In the genomic region with DNA sequence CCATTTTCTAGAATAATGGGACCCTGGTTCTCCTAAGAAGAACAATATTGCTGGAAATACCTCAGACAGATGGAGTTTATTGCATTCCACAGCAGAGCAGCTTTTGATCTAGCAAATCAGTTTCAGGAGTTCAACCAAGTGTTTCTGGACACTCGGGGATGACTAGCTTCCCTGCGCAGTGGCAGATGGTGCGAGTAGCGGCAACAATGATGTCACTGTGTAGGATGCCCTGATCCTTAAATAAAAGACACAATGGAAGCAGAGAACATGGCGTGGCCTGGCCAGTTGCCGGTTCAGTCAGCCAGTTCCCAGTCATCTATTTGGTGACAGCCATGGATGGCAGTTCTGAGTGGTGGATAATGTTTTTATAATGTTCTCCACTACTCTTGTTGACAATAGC, we compare ENCODE assay signal across 9 mouse cellular contexts.
DNase-seq lines count a peak whose midpoint lies in the region; ATAC-seq lines count a peak whose summit lies in the region.
"Had no signal": no experiment of that assay in that cellular context is flagged by ENCODE, and none has a peak within 500 bp of the region (broad histone marks: within the 10 kb centered on the region; RNA-seq: fewer than 3 reads in every experiment).

No protein-coding gene starts in this region.

- WGBS in hindbrain, embryonic 12.5 days = 68% methylated on average over 6 of the region's 6 CpGs
- 62% methylated on average over 6 of the region's 6 CpGs for WGBS in hindbrain, embryonic 11.5 days
- 56% methylated on average over 6 of the region's 6 CpGs for WGBS in neural tube, embryonic 11.5 days
- WGBS in intestine, embryonic 15.5 days = 73% methylated on average over 6 of the region's 6 CpGs

- no peak overlapping the region for H3K4me3 ChIP-seq in hindbrain, embryonic 12.5 days
- H3K4me3 ChIP-seq in hindbrain, embryonic 11.5 days (ENCODE audit: low read depth, low read length) = no peak overlapping the region
- no peak overlapping the region for H3K4me3 ChIP-seq in neural tube, embryonic 11.5 days (ENCODE audit: low read depth, low read length)
- H3K4me3 ChIP-seq in intestine, embryonic 15.5 days (replicated peaks) = no peak overlapping the region

- H3K4me1 ChIP-seq in hindbrain, embryonic 12.5 days = peaks cover 9% of the 10 kb centered on the region
- H3K4me1 ChIP-seq in hindbrain, embryonic 11.5 days (replicated peaks; ENCODE audit: control insufficient read depth, insufficient read depth, low read length) = no peaks in the 10 kb centered on the region
- H3K4me1 ChIP-seq in neural tube, embryonic 11.5 days (ENCODE audit: control insufficient read depth, insufficient read depth, low read length) = peaks cover 5% of the 10 kb centered on the region
- peaks cover 6% of the 10 kb centered on the region; the same call in 1 of the 2 replicates for H3K4me1 ChIP-seq in intestine, embryonic 15.5 days (replicated peaks)

- no peaks in the 10 kb centered on the region for H3K36me3 ChIP-seq in hindbrain, embryonic 12.5 days
- no peaks in the 10 kb centered on the region for H3K36me3 ChIP-seq in hindbrain, embryonic 11.5 days (ENCODE audit: control insufficient read depth, insufficient read depth, low read length)
- H3K36me3 ChIP-seq in neural tube, embryonic 11.5 days (ENCODE audit: control insufficient read depth, insufficient read depth, low read length) = no peaks in the 10 kb centered on the region
- no peaks in the 10 kb centered on the region for H3K36me3 ChIP-seq in intestine, embryonic 15.5 days
- H3K36me3 ChIP-seq: G1E had no signal

- no peaks in the 10 kb centered on the region for H3K9me3 ChIP-seq in hindbrain, embryonic 12.5 days (replicated peaks)
- no peaks in the 10 kb centered on the region for H3K9me3 ChIP-seq in hindbrain, embryonic 11.5 days (ENCODE audit: control insufficient read depth, low read length)
- no peaks in the 10 kb centered on the region for H3K9me3 ChIP-seq in neural tube, embryonic 11.5 days (ENCODE audit: control insufficient read depth, low read length)
- H3K9me3 ChIP-seq in intestine, embryonic 15.5 days = no peaks in the 10 kb centered on the region
- H3K9me3 ChIP-seq: G1E had no signal

- H3K4me2 ChIP-seq in hindbrain, embryonic 12.5 days (replicated peaks) = no peak overlapping the region
- H3K4me2 ChIP-seq in hindbrain, embryonic 11.5 days (replicated peaks; ENCODE audit: low read depth, low read length) = no peak overlapping the region
- H3K4me2 ChIP-seq in neural tube, embryonic 11.5 days (ENCODE audit: low read depth) = no peak overlapping the region
- no peak overlapping the region for H3K4me2 ChIP-seq in intestine, embryonic 15.5 days (replicated peaks)

- ATAC-seq in hindbrain, embryonic 12.5 days (ENCODE audit: low FRiP score) = no peak
- no peak for ATAC-seq in hindbrain, embryonic 11.5 days (ENCODE audit: low FRiP score)
- ATAC-seq in neural tube, embryonic 11.5 days (ENCODE audit: insufficient read depth, low FRiP score, low TSS enrichment) = no peak
- ATAC-seq in intestine, embryonic 15.5 days = no peak
- ATAC-seq in monocyte, adult 5-6 weeks (replicated peaks; ENCODE audit: insufficient number of reproducible peaks, low FRiP score, low TSS enrichment, poor library complexity, severe bottlenecking) = no peak

- no peak for DNase-seq in hindbrain, embryonic 11.5 days (ENCODE audit: low spot score)
- DNase-seq in neural tube, embryonic 11.5 days (ENCODE audit: low spot score) = peak; percentile 27
- DNase-seq in neural tube, embryonic 10.5 days (ENCODE audit: extremely low spot score, low spot score) = no peak
- no peak for DNase-seq in urinary bladder, postnatal 10 days (ENCODE audit: low spot score)
- DNase-seq in right cerebral cortex, postnatal 4 days = no peak

- no peaks in the 10 kb centered on the region for H3K27me3 ChIP-seq in hindbrain, embryonic 12.5 days
- no peaks in the 10 kb centered on the region for H3K27me3 ChIP-seq in hindbrain, embryonic 11.5 days (ENCODE audit: control insufficient read depth, insufficient read depth, low read length)
- no peaks in the 10 kb centered on the region for H3K27me3 ChIP-seq in neural tube, embryonic 11.5 days (ENCODE audit: control insufficient read depth, insufficient read depth, low read length)
- H3K27me3 ChIP-seq in intestine, embryonic 15.5 days (replicated peaks) = no peaks in the 10 kb centered on the region

- H3K9ac ChIP-seq in hindbrain, embryonic 12.5 days = no peak overlapping the region
- no peak overlapping the region for H3K9ac ChIP-seq in hindbrain, embryonic 11.5 days (ENCODE audit: low read depth, low read length)
- no peak overlapping the region for H3K9ac ChIP-seq in neural tube, embryonic 11.5 days (ENCODE audit: low read length)
- H3K9ac ChIP-seq in intestine, embryonic 15.5 days = no peak overlapping the region

- peak overlapping the region; percentile 19 for H3K27ac ChIP-seq in hindbrain, embryonic 12.5 days
- no peak overlapping the region for H3K27ac ChIP-seq in hindbrain, embryonic 11.5 days (ENCODE audit: low read depth, low read length)
- peak overlapping the region; percentile 60 for H3K27ac ChIP-seq in neural tube, embryonic 11.5 days (ENCODE audit: low read depth, low read length)
- peak overlapping the region; percentile 59; the same call in 1 of the 2 replicates for H3K27ac ChIP-seq in intestine, embryonic 15.5 days
